Mouse (Mus musculus): ENCODE data around the gene Sec14l2. TPM values are rescaled to one million over a fixed set of nuclear protein-coding genes. Genes with fewer than 3 reads are reported as not detected.
A peak's percentile ranks its signal among the peaks of the same experiment; 100 is the strongest.
"Not testable (repeated sequence)": the region's sequence is repeated elsewhere in the genome, so short reads cannot be mapped to it uniquely, and the experiment has no call there.

The Sec14l2 gene
- polyA plus RNA-seq, 1 experiment from 2014 or later, result 3.1 TPM

DNA sequence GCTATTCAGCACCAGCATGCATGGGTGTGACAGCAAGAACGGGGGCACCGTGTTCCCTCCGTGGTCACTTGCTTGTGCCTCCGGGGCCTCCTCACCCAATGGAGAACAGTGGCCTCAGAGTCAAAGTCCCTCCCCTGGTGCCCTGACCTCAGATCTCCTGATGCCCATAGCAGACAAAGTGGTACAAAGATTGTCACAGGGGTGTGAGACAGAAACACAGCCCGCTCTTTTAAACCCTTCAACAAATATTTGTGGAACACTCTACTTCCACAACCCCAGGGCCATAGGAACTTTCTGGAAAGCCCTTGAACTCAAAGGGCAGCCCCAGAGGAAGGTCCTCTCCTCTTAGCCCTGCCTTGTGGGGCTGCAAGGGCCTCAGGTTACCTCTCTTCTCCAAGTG lies 989 bp downstream of the Sec14l2 start:
- H3K9me3 ChIP-seq, result 0 out of 2 replicates have a peak, but pooled peaks cover 10% of the 10 kb centered on the region
- H3K9ac ChIP-seq, result no peak overlapping the region
- peaks cover 17% of the 10 kb centered on the region for H3K4me1 ChIP-seq
- H3K27me3 ChIP-seq (replicated peaks), result peaks cover 6% of the 10 kb centered on the region
- H3K27ac ChIP-seq, result no peak overlapping the region
- no peak for ATAC-seq (ENCODE audit: low FRiP score, low read depth)
- H3K4me3 ChIP-seq, result no peak overlapping the region
- no peaks in the 10 kb centered on the region for H3K36me3 ChIP-seq
- no peak overlapping the region for H3K4me2 ChIP-seq (replicated peaks)
- 83% methylated on average over 5 of the region's 5 CpGs for WGBS

DNA sequence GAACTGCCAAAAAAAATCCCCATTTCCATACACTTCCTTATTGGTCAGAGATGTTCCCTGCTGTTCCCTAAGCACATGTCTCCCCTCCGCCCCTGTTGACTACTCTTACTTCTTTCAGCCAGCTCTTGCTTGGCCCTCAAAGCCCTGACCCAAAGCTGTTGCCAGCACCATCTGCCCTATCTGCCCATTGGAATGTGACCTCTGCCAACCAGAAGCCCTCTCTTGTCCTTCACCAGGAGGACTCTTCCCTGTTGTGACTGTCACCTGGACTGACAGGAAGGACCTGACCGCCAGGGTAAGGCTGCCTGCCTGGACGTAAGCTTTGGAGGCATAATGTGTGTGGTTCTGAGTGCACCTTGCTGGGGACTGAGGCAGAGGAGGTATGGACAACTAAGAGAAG lies 1.5 kb downstream of the Sec14l2 start:
- H3K4me1 ChIP-seq, result peaks cover 17% of the 10 kb centered on the region
- no peaks in the 10 kb centered on the region for H3K36me3 ChIP-seq
- H3K27me3 ChIP-seq (replicated peaks), result peaks cover 9% of the 10 kb centered on the region
- no peak overlapping the region for H3K4me3 ChIP-seq
- no peak overlapping the region for H3K9ac ChIP-seq
- no peak for ATAC-seq (ENCODE audit: low FRiP score, low read depth)
- WGBS, result 85% methylated on average over 3 of the region's 3 CpGs
- H3K27ac ChIP-seq, result no peak overlapping the region
- 0 out of 2 replicates have a peak, but pooled peaks cover 10% of the 10 kb centered on the region for H3K9me3 ChIP-seq
- H3K4me2 ChIP-seq (replicated peaks), result no peak overlapping the region

DNA sequence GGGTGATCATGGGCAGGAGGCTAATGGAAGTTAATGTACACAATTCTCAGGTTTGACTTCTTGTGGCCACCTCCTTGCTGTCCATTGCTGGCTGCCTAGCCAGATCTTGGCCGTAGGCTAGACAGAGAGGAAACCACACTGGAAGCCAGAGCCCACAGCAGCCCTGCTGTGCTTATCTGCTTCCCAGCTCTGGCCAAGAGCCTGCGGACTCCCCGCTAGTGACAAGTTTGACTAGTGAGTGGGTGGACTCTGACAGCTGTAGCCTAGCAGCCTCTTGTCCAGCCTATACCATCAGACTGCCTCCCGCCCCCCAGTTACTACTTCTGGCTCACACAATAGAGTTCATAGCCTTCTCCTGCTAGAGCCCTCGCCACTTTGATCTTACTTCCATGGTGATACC lies 3.6 kb downstream of the Sec14l2 start:
- no peak overlapping the region for H3K4me2 ChIP-seq (replicated peaks)
- no peaks in the 10 kb centered on the region for H3K36me3 ChIP-seq
- no peak overlapping the region for H3K27ac ChIP-seq
- H3K9ac ChIP-seq, result no peak overlapping the region
- H3K4me1 ChIP-seq, result peaks cover 17% of the 10 kb centered on the region
- H3K9me3 ChIP-seq, result no peaks in the 10 kb centered on the region
- 78% methylated on average over 5 of the region's 5 CpGs for WGBS
- no peak overlapping the region for H3K4me3 ChIP-seq
- H3K27me3 ChIP-seq (replicated peaks), result peaks cover 16% of the 10 kb centered on the region
- ATAC-seq (ENCODE audit: low FRiP score, low read depth), result no peak

DNA sequence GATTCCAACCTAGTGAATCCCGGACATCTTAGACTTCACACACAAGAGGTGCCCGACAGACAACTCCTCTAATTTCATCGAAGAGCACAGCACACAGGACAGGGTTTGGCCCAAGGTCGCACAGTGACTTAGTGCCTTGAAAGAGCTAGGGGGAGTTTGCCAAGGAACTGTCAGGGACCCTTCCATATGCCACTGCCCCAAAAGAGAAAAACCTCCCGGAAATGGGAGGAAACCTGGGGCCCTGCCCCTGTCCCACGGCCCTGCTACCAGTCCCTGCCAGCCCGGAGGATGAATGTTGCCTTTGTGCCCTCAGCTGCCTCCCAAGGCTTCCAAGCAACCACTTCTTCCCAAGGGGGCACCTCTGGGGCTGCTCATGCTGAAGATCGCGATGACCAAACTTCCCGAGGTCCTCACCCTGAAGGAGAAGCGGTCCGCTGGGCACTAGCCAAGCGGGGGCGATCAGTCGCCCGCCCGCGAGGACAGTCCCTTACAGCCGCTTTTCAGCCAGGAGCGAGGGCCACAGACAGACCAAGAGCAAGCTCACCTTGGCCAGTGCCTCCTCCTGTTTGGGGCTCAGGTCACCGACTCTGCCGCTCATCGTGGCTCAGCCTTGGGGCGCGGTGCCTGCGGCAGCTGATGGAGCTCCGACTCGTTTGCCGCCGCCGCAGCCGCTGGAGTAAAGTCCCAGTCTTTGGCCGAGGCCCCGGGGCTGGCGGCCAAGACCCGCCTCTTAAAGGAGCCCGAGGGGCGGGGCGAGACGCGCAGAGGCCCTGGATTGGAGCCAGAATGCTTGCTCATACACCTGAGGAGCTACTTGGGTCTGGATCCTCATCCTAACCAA lies 4.9 kb downstream of the Sec14l2 start:
- Histone ChIP-seq H3K4me2 (replicated peaks) (peak overlapping the region; percentile 95), H3K36me3 (no peaks in the 10 kb centered on the region), H3K9me3 (no peaks in the 10 kb centered on the region), H3K27ac (no peak overlapping the region), H3K9ac (peak overlapping the region; percentile 72), H3K4me1 (peaks cover 17% of the 10 kb centered on the region), H3K27me3 (replicated peaks) (peaks cover 16% of the 10 kb centered on the region), H3K4me3 (peak overlapping the region; percentile 59)
- WGBS, result 2% methylated on average over 41 of the region's 41 CpGs
- peak; percentile 68 for ATAC-seq (ENCODE audit: low FRiP score, low read depth)

DNA sequence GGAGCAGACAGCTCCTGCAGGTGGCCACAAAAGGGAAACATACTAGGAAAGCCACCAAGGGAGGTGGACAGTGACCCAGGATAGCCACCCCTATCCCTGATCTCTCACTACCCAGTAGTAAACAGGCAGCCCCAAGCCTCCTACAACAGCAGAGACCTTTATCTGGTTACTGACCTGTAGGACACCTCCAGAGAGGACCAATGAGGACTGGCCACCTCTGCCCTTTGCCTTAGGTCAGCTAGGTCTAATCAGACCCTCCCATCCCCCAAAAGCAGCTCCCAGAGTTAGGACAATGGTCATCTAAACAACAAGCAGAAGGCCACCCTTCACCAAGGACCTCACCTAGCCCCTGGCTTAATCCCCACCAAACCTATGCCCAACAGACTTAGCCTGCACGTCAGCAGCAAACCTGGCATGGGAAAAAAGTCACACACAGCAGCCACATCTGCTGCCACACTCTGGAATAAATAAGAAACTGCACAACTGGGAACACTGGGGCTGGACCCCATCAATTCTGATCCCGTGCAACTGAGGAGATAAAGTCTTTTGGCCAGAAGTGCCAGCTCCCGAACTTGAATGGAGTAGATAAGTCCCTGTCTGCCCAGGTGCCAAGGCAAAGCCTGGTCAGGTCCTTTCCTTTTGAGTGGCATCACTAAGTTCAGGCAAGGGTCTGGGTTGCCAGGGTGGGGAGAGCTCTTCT lies 5.7 kb downstream of the Sec14l2 start:
- Histone ChIP-seq H3K9me3 (no peaks in the 10 kb centered on the region), H3K27ac (no peak overlapping the region), H3K36me3 (no peaks in the 10 kb centered on the region), H3K4me3 (peak overlapping the region; percentile 59; the same call in 1 of the 2 replicates), H3K4me2 (replicated peaks) (peak overlapping the region; percentile 95), H3K4me1 (peaks cover 17% of the 10 kb centered on the region), H3K27me3 (replicated peaks) (peaks cover 16% of the 10 kb centered on the region), H3K9ac (peak overlapping the region; percentile 72; the same call in 1 of the 2 replicates)
- WGBS, result 40% methylated on average over 3 of the region's 3 CpGs
- ATAC-seq (ENCODE audit: low FRiP score, low read depth), result no peak

DNA sequence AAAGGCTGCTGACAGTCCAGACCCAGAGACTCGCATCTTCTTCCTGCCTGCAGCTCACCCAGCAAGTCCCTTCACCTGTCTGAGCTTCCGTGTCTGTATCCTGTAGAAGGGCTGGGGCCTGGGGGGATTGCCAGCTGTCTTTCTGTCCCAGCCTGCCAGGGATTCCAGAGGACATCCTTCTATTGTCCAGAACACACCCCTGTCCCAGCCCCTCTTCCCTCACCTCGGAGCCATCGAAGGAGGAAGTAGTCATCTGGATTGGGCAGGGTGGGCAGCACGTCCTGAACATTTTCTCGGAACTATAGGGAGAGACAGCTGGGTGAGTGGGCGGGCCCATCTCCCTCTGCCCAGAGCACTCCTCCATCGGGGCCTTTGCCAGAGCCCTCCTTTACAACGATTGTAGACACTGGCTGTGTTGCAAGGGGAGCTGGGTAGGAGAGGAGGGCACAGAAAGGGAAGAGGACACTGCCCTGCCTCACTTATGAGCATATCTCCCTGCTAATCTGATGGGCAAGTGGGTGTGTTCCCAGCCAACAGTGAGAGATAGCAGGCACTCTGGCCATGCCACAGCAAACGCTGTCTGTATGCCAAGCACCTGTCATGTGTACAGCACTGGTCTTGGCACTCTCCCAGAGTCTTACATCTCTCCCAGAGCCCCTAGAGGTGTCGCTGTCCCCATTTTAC lies 6.6 kb downstream of the Sec14l2 start:
- peaks cover 16% of the 10 kb centered on the region for H3K27me3 ChIP-seq (replicated peaks)
- H3K27ac ChIP-seq, result no peak overlapping the region
- H3K9ac ChIP-seq, result no peak overlapping the region
- H3K9me3 ChIP-seq, result no peaks in the 10 kb centered on the region
- no peak overlapping the region for H3K4me2 ChIP-seq (replicated peaks)
- no peak for ATAC-seq (ENCODE audit: low FRiP score, low read depth)
- H3K36me3 ChIP-seq, result no peaks in the 10 kb centered on the region
- H3K4me1 ChIP-seq, result peaks cover 17% of the 10 kb centered on the region
- H3K4me3 ChIP-seq, result no peak overlapping the region
- 61% methylated on average over 11 of the region's 11 CpGs for WGBS

DNA sequence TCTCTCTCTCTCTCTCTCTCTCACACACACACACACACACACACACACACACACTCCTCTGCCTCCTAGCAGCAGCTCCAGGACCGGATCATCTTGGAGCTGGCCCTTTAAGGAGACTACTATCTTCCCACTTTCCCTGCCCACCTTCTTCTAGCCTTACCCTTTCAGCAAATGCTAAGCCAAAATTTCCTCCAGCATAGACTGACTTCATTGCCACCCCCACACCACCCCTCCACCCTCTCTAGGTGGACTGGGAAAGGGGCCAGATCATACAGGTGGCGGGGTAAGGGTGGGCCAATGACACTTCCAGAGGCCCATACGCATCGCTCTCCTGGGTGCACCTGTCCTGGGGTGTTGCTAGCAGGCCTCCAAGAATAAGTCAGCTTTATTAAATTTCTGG lies 7.8 kb downstream of the Sec14l2 start:
- H3K4me2 ChIP-seq (replicated peaks), result no peak overlapping the region
- peaks cover 16% of the 10 kb centered on the region for H3K27me3 ChIP-seq (replicated peaks)
- no peak overlapping the region for H3K9ac ChIP-seq
- H3K27ac ChIP-seq, result no peak overlapping the region
- WGBS, result 93% methylated on average over 4 of the region's 4 CpGs
- no peak for ATAC-seq (ENCODE audit: low FRiP score, low read depth)
- no peak overlapping the region for H3K4me3 ChIP-seq
- H3K36me3 ChIP-seq, result peaks cover 4% of the 10 kb centered on the region; the same call in 1 of the 2 replicates
- H3K9me3 ChIP-seq, result no peaks in the 10 kb centered on the region
- peaks cover 17% of the 10 kb centered on the region for H3K4me1 ChIP-seq

DNA sequence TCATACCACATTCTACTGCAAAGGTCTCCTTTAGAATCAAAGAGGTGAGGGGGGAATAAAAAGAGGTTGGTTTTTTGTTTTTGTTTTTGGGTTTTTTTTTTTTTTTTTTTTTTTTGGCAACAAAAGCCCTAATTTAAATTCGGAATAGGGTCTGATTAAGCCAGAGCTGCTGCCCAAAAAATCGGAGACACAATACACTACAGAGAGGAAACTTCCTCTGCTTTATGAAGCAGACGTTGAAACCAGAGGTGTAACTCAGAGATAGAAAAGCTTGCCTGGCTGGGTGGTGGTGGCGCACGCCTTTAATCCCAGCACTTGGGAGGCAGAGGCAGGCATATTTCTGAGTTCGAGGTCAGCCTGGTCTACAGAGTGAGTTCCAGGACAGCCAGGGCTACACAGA lies 8.7 kb downstream of the Sec14l2 start:
- not testable (repeated sequence) for H3K9me3 ChIP-seq; H3K27ac ChIP-seq; H3K4me3 ChIP-seq; H3K9ac ChIP-seq; ATAC-seq (ENCODE audit: low FRiP score, low read depth); H3K36me3 ChIP-seq; H3K4me2 ChIP-seq (replicated peaks)
- H3K27me3 ChIP-seq (replicated peaks), result peaks cover 16% of the 10 kb centered on the region; the same call in 1 of the 2 replicates
- H3K4me1 ChIP-seq, result peaks cover 17% of the 10 kb centered on the region
- WGBS, result 84% methylated on average over 6 of the region's 6 CpGs

DNA sequence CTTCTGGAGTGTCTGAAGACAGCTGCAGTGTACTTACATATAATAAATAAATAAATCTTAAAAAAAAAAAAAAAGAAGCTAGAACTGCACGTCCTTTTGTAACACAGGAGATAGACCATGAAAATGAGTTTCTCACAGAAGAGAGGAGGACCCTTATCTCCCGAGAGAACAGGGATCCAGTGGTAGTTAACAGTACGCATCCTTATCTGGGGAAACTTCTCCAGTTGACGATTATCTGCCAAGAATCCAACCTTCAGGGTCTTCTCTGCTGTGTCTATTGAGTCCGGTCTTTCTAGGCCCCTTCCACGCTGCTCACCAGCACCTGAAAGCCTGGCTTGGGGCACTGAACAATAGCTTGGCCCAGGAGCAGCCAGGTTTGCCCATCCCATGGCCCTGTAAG lies 9.2 kb downstream of the Sec14l2 start:
- 84% methylated on average over 6 of the region's 6 CpGs for WGBS
- Histone ChIP-seq H3K4me1 (peaks cover 17% of the 10 kb centered on the region), H3K4me3 (no peak overlapping the region), H3K9me3 (no peaks in the 10 kb centered on the region), H3K27me3 (replicated peaks) (peaks cover 16% of the 10 kb centered on the region; the same call in 1 of the 2 replicates), H3K4me2 (replicated peaks) (no peak overlapping the region), H3K27ac (no peak overlapping the region), H3K36me3 (peaks cover 8% of the 10 kb centered on the region; the same call in 1 of the 2 replicates), H3K9ac (no peak overlapping the region)
- no peak for ATAC-seq (ENCODE audit: low FRiP score, low read depth)

DNA sequence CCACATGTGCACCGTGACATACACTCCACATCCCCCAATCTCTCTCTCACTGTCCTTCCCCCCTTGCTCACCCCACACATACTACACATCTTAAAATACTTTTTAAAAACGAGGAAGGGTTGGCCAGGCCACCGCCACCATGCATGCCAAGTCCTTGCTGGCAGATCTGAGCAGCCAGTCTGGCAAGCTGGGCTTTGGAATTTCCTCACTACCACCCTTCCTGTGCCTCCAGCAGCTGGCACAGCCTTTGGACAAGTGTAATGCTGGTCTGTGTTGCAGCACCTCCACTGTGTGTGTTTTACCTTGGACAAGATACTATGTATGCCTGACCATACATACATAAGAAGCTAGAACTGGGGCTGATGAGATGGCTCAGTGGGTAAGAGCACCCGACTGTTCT lies 9.7 kb downstream of the Sec14l2 start:
- H3K4me2 ChIP-seq (replicated peaks), result no peak overlapping the region
- no peak overlapping the region for H3K27ac ChIP-seq
- WGBS, result 90% methylated on average over 4 of the region's 4 CpGs
- no peak overlapping the region for H3K9ac ChIP-seq
- ATAC-seq (ENCODE audit: low FRiP score, low read depth), result no peak
- peaks cover 13% of the 10 kb centered on the region for H3K4me1 ChIP-seq
- H3K4me3 ChIP-seq, result no peak overlapping the region
- peaks cover 10% of the 10 kb centered on the region; the same call in 1 of the 2 replicates for H3K36me3 ChIP-seq
- no peaks in the 10 kb centered on the region for H3K9me3 ChIP-seq
- H3K27me3 ChIP-seq (replicated peaks), result peaks cover 16% of the 10 kb centered on the region; the same call in 1 of the 2 replicates

DNA sequence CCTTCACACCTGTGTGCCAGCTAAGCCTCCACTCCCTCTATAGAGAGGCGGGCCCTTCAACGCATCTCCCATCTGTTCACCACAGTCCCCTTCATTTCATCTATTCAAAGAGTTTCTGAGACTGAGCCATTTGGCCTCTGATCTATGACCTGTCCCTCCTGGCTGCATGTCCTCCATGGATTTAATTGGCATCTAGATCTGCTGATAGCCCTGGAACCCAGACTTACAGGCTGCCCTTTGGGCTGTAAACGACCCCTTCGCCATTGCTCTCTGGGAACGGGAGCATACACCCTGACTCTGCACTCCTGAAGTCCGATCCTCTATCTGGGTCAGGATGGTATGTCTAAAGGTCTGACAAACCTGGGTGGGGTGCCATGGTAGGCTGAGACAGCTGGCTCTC lies 10.4 kb downstream of the Sec14l2 start:
- ATAC-seq (ENCODE audit: low FRiP score, low read depth), result no peak
- H3K27ac ChIP-seq, result no peak overlapping the region
- H3K4me1 ChIP-seq, result peaks cover 7% of the 10 kb centered on the region
- no peak overlapping the region for H3K4me3 ChIP-seq
- no peaks in the 10 kb centered on the region for H3K9me3 ChIP-seq
- H3K4me2 ChIP-seq (replicated peaks), result no peak overlapping the region
- peaks cover 16% of the 10 kb centered on the region; the same call in 1 of the 2 replicates for H3K27me3 ChIP-seq (replicated peaks)
- H3K36me3 ChIP-seq, result peaks cover 12% of the 10 kb centered on the region; the same call in 1 of the 2 replicates
- no peak overlapping the region for H3K9ac ChIP-seq
- 78% methylated on average over 6 of the region's 6 CpGs for WGBS

DNA sequence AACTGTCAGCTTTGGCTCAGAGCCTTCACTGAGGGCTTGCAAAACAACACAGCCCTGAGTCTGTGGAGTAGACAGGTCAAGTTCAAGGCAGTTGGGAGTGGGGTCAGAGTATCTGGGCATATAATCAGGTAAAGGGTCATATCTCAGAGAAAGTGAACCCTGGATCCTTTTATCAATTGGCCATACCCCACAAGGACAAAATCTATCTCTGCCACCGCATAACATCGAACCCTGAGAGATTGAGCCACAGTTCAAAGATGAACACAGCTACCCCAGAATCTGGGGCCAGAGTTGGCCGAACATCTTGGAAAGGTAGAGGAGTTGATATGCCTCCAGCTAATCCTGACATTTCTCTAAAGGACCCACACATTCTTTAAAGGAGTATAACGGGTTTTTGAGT lies 11.2 kb downstream of the Sec14l2 start:
- Histone ChIP-seq H3K4me2 (replicated peaks) (no peak overlapping the region), H3K27ac (no peak overlapping the region), H3K4me3 (no peak overlapping the region), H3K36me3 (peaks cover 12% of the 10 kb centered on the region; the same call in 1 of the 2 replicates), H3K9me3 (no peaks in the 10 kb centered on the region), H3K4me1 (no peaks in the 10 kb centered on the region), H3K27me3 (replicated peaks) (0 out of 2 replicates have a peak, but pooled peaks cover 9% of the 10 kb centered on the region), H3K9ac (no peak overlapping the region)
- 84% methylated on average over 4 of the region's 4 CpGs for WGBS
- ATAC-seq (ENCODE audit: low FRiP score, low read depth), result no peak

Data from neural tube, embryonic 12.5 days (tissue).